24 mouse cellular contexts compared by ENCODE assay signal in the genomic region with DNA sequence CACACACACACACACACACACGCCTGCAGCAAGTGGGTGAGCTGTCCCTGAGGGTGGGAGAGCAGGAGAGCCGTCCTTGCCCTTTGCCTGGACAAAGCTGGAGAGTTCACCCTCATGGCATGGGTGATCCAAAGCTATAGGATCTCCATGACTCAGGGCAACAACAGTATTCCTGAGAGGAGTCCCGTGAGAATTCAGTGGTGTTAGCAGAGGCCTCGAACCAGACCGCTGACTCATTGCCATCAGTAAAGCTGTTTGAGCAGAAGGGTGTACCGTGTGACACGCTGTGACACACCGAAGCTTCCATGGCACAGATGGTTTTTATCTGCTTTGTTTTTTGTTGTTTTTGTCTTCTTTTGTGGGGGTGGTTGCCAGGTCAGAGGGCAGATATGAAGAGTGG.
DNase-seq lines count a peak whose midpoint lies in the region; ATAC-seq and TF ChIP-seq lines count a peak whose summit lies in the region.
"Had no signal": no experiment of that assay in that cellular context is flagged by ENCODE, and none has a peak within 500 bp of the region (broad histone marks: within the 10 kb centered on the region; RNA-seq: fewer than 3 reads in every experiment).

No protein-coding gene starts in this region.

- H3K36me3 ChIP-seq in hindbrain, embryonic 10.5 days: no peaks in the 10 kb centered on the region
- no peaks in the 10 kb centered on the region for H3K36me3 ChIP-seq in hindbrain, embryonic 16.5 days (ENCODE audit: control insufficient read depth, insufficient read depth, low read length)
- no peaks in the 10 kb centered on the region for H3K36me3 ChIP-seq in intestine, postnatal 0 days (ENCODE audit: control insufficient read depth, insufficient read depth)
- H3K36me3 ChIP-seq: embryonic facial prominence, embryonic 15.5 days; forebrain, embryonic 10.5 days; forebrain, embryonic 15.5 days; heart, embryonic 15.5 days had no signal

- DNase-seq in hindbrain, embryonic 10.5 days (ENCODE audit: low spot score): no peak
- DNase-seq in retina, embryonic 14.5 days (ENCODE audit: low spot score): peak; percentile 23
- DNase-seq in retina, postnatal 1 day: no peak
- DNase-seq in NIH3T3 (ENCODE audit: low read depth): peak; percentile 64
- no peak for DNase-seq in right cerebral cortex, postnatal 25 days
- DNase-seq in lung, postnatal 10 days: no peak
- DNase-seq: adrenal gland, adult 8-10 months; adrenal gland, postnatal 36 days; cerebellum, adult 2 months; cerebellum, postnatal 14 days; embryo, embryonic 11 days; gastrocnemius, postnatal 10 days; heart, adult 2 months; heart, postnatal 14 days; kidney, adult 11 months had no signal

- H3K4me2 ChIP-seq in hindbrain, embryonic 16.5 days (ENCODE audit: low read length): no peak overlapping the region
- H3K4me2 ChIP-seq in intestine, postnatal 0 days (replicated peaks; ENCODE audit: low read depth): no peak overlapping the region
- H3K4me2 ChIP-seq: embryonic facial prominence, embryonic 15.5 days; forebrain, embryonic 15.5 days; heart, embryonic 11.5 days; heart, embryonic 15.5 days had no signal

- WGBS in hindbrain, embryonic 10.5 days: 82% methylated on average over 8 of the region's 8 CpGs
- WGBS in hindbrain, embryonic 16.5 days: 77% methylated on average over 8 of the region's 8 CpGs
- WGBS in intestine, postnatal 0 days: 85% methylated on average over 8 of the region's 8 CpGs

- no peak overlapping the region for H3K4me3 ChIP-seq in hindbrain, embryonic 10.5 days
- H3K4me3 ChIP-seq in hindbrain, embryonic 16.5 days (ENCODE audit: low read length): no peak overlapping the region
- H3K4me3 ChIP-seq in intestine, postnatal 0 days (ENCODE audit: low read depth, low read length): no peak overlapping the region
- H3K4me3 ChIP-seq: embryonic facial prominence, embryonic 15.5 days; erythroblast, embryonic 14.5 days; forebrain, embryonic 10.5 days; forebrain, embryonic 15.5 days; heart, adult 2 months; heart, embryonic 15.5 days had no signal

- H3K27me3 ChIP-seq in hindbrain, embryonic 10.5 days (ENCODE audit: insufficient read depth, poor library complexity, severe bottlenecking): no peaks in the 10 kb centered on the region; the same call in 1 of the 2 replicates
- H3K27me3 ChIP-seq in hindbrain, embryonic 16.5 days (replicated peaks; ENCODE audit: control insufficient read depth, insufficient read depth, low read length): no peaks in the 10 kb centered on the region
- peaks cover 3% of the 10 kb centered on the region; the same call in 1 of the 2 replicates for H3K27me3 ChIP-seq in intestine, postnatal 0 days (replicated peaks; ENCODE audit: control insufficient read depth, insufficient read depth, low read length)
- H3K27me3 ChIP-seq: embryonic facial prominence, embryonic 15.5 days; forebrain, embryonic 15.5 days; heart, embryonic 15.5 days had no signal

- peaks cover 30% of the 10 kb centered on the region for H3K4me1 ChIP-seq in hindbrain, embryonic 10.5 days (replicated peaks)
- no peaks in the 10 kb centered on the region; the same call in none of the 2 replicates for H3K4me1 ChIP-seq in hindbrain, embryonic 16.5 days (ENCODE audit: control insufficient read depth, insufficient read depth, low read depth, low read length)
- no peaks in the 10 kb centered on the region for H3K4me1 ChIP-seq in intestine, postnatal 0 days (replicated peaks; ENCODE audit: control insufficient read depth, insufficient read depth, low read length)
- H3K4me1 ChIP-seq: embryonic facial prominence, embryonic 15.5 days; forebrain, embryonic 15.5 days had no signal

- H3K27ac ChIP-seq in hindbrain, embryonic 10.5 days: peak overlapping the region; percentile 66
- H3K27ac ChIP-seq in hindbrain, embryonic 16.5 days (ENCODE audit: low read depth, low read length): no peak overlapping the region
- H3K27ac ChIP-seq in intestine, postnatal 0 days (ENCODE audit: low read depth, low read length): no peak overlapping the region
- H3K27ac ChIP-seq: embryonic facial prominence, embryonic 15.5 days; forebrain, embryonic 10.5 days; forebrain, embryonic 15.5 days; heart, adult 2 months; heart, embryonic 15.5 days had no signal

- no peak for ATAC-seq in hindbrain, embryonic 16.5 days
- ATAC-seq in intestine, postnatal 0 days: no peak
- ATAC-seq: forebrain, embryonic 15.5 days; inflammation-experienced regulatory T-cells, adult 6 months had no signal

- TF ChIP-seq CTCF in intestine, postnatal 0 days (IDR thresholded peaks at IDR 0.05; ENCODE audit: low read depth): no peak

- H3K9me3 ChIP-seq in hindbrain, embryonic 10.5 days: no peaks in the 10 kb centered on the region
- no peaks in the 10 kb centered on the region for H3K9me3 ChIP-seq in hindbrain, embryonic 16.5 days (ENCODE audit: control insufficient read depth, low read length)
- H3K9me3 ChIP-seq in intestine, postnatal 0 days (ENCODE audit: control insufficient read depth): no peaks in the 10 kb centered on the region
- H3K9me3 ChIP-seq: embryonic facial prominence, embryonic 15.5 days; forebrain, embryonic 10.5 days; forebrain, embryonic 15.5 days; heart, embryonic 15.5 days had no signal

- H3K9ac ChIP-seq in hindbrain, embryonic 16.5 days (ENCODE audit: low read depth, low read length): no peak overlapping the region
- H3K9ac ChIP-seq in intestine, postnatal 0 days (ENCODE audit: low read depth, low read length): no peak overlapping the region
- H3K9ac ChIP-seq: embryonic facial prominence, embryonic 15.5 days; forebrain, embryonic 15.5 days; heart, embryonic 15.5 days had no signal

Comparison
In these comparisons a context has a peak if more than half of its experiments do, and no peak if none do; other contexts are left out.
1. DNase-seq: peak in retina, embryonic 14.5 days (single experiment) and NIH3T3 (single experiment); none in hindbrain, embryonic 10.5 days (single experiment), retina, postnatal 1 day (single experiment), right cerebral cortex, postnatal 25 days (single experiment) and lung, postnatal 10 days (single experiment).